ENCODE assay signal across 12 mouse cellular contexts in genomic region chr16:44612676-44613075, GRCm38 (mm10). TPM values are rescaled to one million over a fixed set of nuclear protein-coding genes. Genes with fewer than 3 reads are reported as not detected.
DNase-seq lines count a peak whose midpoint lies in the region; ATAC-seq and TF ChIP-seq lines count a peak whose summit lies in the region.
"Had no signal": no experiment of that assay in that cellular context is flagged by ENCODE, and none has a peak within 500 bp of the region (broad histone marks: within the 10 kb centered on the region; RNA-seq: fewer than 3 reads in every experiment).

No protein-coding gene starts in this region.

- 0 out of 2 replicates have a peak overlapping the region, but pooled peaks have one; percentile 39 for H3K27ac ChIP-seq in embryonic facial prominence, embryonic 14.5 days (replicated peaks; ENCODE audit: low read depth, low read length)
- peak overlapping the region; percentile 26; the same call in 1 of the 2 replicates for H3K27ac ChIP-seq in hindbrain, postnatal 0 days
- H3K27ac ChIP-seq in heart, embryonic 10.5 days, result no peak overlapping the region

- ATAC-seq in embryonic facial prominence, embryonic 14.5 days (ENCODE audit: low read depth), result no peak
- ATAC-seq in hindbrain, postnatal 0 days, result peak; percentile 75
- ATAC-seq: intestine, postnatal 0 days had no signal

- H3K9me3 ChIP-seq in embryonic facial prominence, embryonic 14.5 days (ENCODE audit: control insufficient read depth, low read length), result 0 out of 2 replicates have a peak, but pooled peaks cover under 1% of the 10 kb centered on the region
- no peaks in the 10 kb centered on the region for H3K9me3 ChIP-seq in hindbrain, postnatal 0 days (ENCODE audit: low read length)
- no peaks in the 10 kb centered on the region for H3K9me3 ChIP-seq in heart, embryonic 10.5 days

- TF ChIP-seq CTCF in hindbrain, postnatal 0 days (IDR thresholded peaks at IDR 0.05; ENCODE audit: low read depth), result no peak

- DNase-seq in layer of hippocampus, adult 18-20 months (ENCODE audit: low spot score in 2 of 2), result peak; percentile 24 to 51
- DNase-seq in layer of hippocampus, postnatal 10 days (ENCODE audit: low spot score in 2 of 2), result no peak
- peak; percentile 92 for DNase-seq in cerebellum, adult 11-12 months
- no peak for DNase-seq in embryonic facial prominence, embryonic 14.5 days (ENCODE audit: low spot score)
- peak; percentile 67 for DNase-seq in hindbrain, postnatal 0 days (ENCODE audit: low spot score)
- no peak for DNase-seq in T-cell, adult 2 months (ENCODE audit: low spot score)
- no peak for DNase-seq in heart, embryonic 10.5 days (ENCODE audit: low spot score)
- no peak for DNase-seq in embryo, embryonic 10 days (ENCODE audit: low spot score)
- DNase-seq: adrenal gland, adult 2 months; thymus, adult 2 months had no signal

- no peak overlapping the region for H3K4me3 ChIP-seq in embryonic facial prominence, embryonic 14.5 days (ENCODE audit: low read depth, low read length)
- no peak overlapping the region for H3K4me3 ChIP-seq in hindbrain, postnatal 0 days (ENCODE audit: low read length)
- no peak overlapping the region for H3K4me3 ChIP-seq in heart, embryonic 10.5 days

- WGBS in embryonic facial prominence, embryonic 14.5 days, result 65% methylated on average over 5 of the region's 5 CpGs
- 35% methylated on average over 5 of the region's 5 CpGs for WGBS in hindbrain, postnatal 0 days
- WGBS in heart, embryonic 10.5 days, result 66% methylated on average over 5 of the region's 5 CpGs

- H3K9ac ChIP-seq in embryonic facial prominence, embryonic 14.5 days (ENCODE audit: low read depth, low read length), result no peak overlapping the region
- no peak overlapping the region for H3K9ac ChIP-seq in hindbrain, postnatal 0 days (replicated peaks; ENCODE audit: low read length)

- peaks cover 29% of the 10 kb centered on the region for H3K4me1 ChIP-seq in embryonic facial prominence, embryonic 14.5 days (ENCODE audit: control insufficient read depth, insufficient read depth, low read length)
- 0 out of 2 replicates have a peak, but pooled peaks cover 11% of the 10 kb centered on the region for H3K4me1 ChIP-seq in hindbrain, postnatal 0 days (ENCODE audit: insufficient read depth, low read length)
- H3K4me1 ChIP-seq in heart, embryonic 10.5 days, result peaks cover 20% of the 10 kb centered on the region

- H3K27me3 ChIP-seq in embryonic facial prominence, embryonic 14.5 days (replicated peaks; ENCODE audit: control insufficient read depth, insufficient read depth, low read length), result no peaks in the 10 kb centered on the region
- no peaks in the 10 kb centered on the region for H3K27me3 ChIP-seq in hindbrain, postnatal 0 days (ENCODE audit: insufficient read depth, low read length)
- no peaks in the 10 kb centered on the region for H3K27me3 ChIP-seq in heart, embryonic 10.5 days (ENCODE audit: insufficient read depth, poor library complexity, severe bottlenecking)

- no peaks in the 10 kb centered on the region for H3K36me3 ChIP-seq in embryonic facial prominence, embryonic 14.5 days (ENCODE audit: control insufficient read depth, insufficient read depth, low read length)
- H3K36me3 ChIP-seq in hindbrain, postnatal 0 days (ENCODE audit: insufficient read depth, low read length), result no peaks in the 10 kb centered on the region
- no peaks in the 10 kb centered on the region for H3K36me3 ChIP-seq in heart, embryonic 10.5 days

- no peak overlapping the region for H3K4me2 ChIP-seq in embryonic facial prominence, embryonic 14.5 days (ENCODE audit: low read depth, low read length)
- no peak overlapping the region for H3K4me2 ChIP-seq in hindbrain, postnatal 0 days (ENCODE audit: low read depth, low read length)
- H3K4me2 ChIP-seq: liver, embryonic 11.5 days had no signal

RNA-seq across cellular contexts. Expression of gene Boc, which starts 54.0 kb away (rescaled TPM):
- total RNA-seq in layer of hippocampus, adult 18-20 months (2021), result 10 to 100 TPM; 11.5 to 11.6 TPM
- total RNA-seq in layer of hippocampus, postnatal 10 days (2021), result 10 to 100 TPM; 10.8 to 11.3 TPM
- 34.8 and 43.6 TPM in 2 replicates for polyA plus RNA-seq in embryonic facial prominence, embryonic 14.5 days (2014; fragmentation: Nextera tagmentation; extraction: Ambion mirVana)
- 43.9 and 45.5 TPM in 2 replicates for total RNA-seq in hindbrain, postnatal 0 days (2014; rRNA removed)
- 6.8 and 8.1 TPM in 2 replicates for polyA plus RNA-seq in hindbrain, postnatal 0 days (2015; fragmentation: Nextera tagmentation; extraction: Ambion mirVana)
- polyA plus RNA-seq in heart, embryonic 10.5 days (2016; fragmentation: Nextera tagmentation; extraction: Ambion mirVana), result 5.4 and 8.7 TPM in 2 replicates

Comparison
In these comparisons a context has a peak if more than half of its experiments do, and no peak if none do; other contexts are left out.
1. DNase-seq: peak in layer of hippocampus, adult 18-20 months (2 of 2), cerebellum, adult 11-12 months (single experiment) and hindbrain, postnatal 0 days (single experiment); none in layer of hippocampus, postnatal 10 days (0 of 2), embryonic facial prominence, embryonic 14.5 days (single experiment), T-cell, adult 2 months (single experiment), heart, embryonic 10.5 days (single experiment) and embryo, embryonic 10 days (single experiment).